Mouse (Mus musculus) right cerebral cortex, postnatal 25 days (tissue): ENCODE results near the gene Tecr.
"Not testable (repeated sequence)": the region's sequence is repeated elsewhere in the genome, so short reads cannot be mapped to it uniquely, and the experiment has no call there.

Source experiments
- DNase-seq: peaks from one replicate; pipeline ENCODE4 v3.0.0; 2022

Tecr gene

DNA sequence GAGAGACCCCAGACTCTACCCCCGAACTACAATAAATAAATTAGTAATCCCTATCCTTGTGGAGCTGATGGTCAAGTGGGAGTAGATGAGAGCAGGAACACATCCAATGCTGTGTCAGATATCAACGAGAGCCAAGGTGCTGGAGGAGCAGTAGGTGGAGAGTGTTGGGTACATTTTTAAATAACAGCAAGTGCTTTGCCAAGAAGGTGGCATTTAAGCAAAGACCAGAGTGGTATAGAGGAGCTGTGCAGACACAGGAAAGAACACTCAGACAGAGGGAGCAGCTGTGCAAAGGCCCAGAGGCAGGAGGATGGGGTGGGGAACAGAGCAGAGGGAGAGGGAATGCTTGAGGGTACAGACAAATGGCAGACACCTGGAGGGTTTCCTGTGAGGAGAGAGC, 9.3 kb upstream of the Tecr start:
- DNase-seq, result no peak

- no peak for DNase-seq
Measured at GRCm38 (mm10) chr8:83616625-83617024, 8.9 kb upstream of the Tecr start.

DNA sequence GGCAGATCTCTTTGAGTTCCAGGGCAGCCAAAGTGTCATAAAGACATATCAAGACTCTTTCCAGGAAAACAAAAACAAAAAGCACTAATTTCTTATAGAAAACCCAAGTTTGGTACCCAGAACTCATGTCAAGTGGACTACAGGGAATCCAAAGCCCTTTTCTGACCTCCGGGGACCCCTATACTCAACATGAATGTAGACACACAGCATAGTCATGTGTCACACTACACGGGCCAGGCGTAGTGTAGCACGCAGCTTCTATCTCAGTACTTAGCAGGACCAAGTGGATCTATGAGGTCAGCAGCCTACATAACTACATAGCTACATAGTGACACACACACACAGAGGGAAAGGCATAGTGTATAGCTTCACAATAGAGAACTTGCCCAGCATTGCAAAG, 5.9 kb upstream of the Tecr start:
- no peak for DNase-seq

DNA sequence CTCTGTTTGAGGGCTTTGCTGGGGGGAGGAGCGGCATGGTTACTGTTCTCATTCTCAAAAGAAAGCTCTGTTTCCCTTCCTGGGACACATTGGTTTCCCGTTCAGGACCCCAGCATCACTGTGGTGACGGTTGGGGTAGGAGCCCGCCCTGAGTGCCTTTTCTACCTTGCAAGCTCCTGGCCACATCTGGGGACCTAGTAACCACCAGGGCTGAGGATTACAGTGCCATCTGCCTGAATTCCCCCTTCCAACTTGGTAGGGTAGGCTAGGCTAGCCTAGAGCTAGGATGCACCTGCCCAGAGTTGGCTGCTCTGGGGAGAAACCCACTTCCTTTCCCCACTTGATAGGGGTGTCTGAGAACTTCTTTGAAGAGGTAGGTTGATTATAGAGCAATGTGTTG, 4.2 kb upstream of the Tecr start:
- DNase-seq, result no peak

DNA sequence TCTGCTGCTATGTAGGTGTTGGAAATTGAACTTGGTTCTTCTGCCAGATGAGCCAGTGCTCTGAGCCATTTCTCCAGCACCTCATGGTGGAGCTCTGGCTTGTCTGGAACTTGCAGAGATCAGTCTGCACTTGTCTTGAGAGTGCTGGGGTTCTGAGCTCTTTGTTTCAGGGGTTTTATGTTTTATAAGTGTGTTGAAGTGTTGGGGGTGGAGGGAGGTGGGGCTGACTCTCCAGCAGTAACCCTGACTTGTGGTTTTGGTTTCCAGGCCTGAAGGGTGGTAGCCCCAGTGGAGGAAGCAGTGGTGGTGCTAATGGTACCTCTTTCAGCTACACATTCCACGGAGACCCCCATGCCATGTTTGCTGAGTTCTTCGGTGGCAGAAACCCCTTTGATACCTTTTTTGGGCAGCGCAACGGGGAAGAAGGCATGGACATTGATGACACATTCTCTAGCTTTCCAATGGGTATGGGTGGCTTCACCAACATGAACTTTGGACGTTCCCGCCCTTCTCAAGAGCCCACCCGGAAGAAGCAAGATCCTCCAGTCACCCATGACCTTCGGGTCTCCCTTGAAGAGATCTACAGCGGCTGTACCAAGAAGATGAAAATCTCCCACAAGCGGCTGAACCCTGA, 1.9 kb upstream of the Tecr start:
- no peak for DNase-seq

- no peak for DNase-seq
Measured at GRCm38 (mm10) chr8:83609086-83609485, 1.3 kb upstream of the Tecr start.

DNA sequence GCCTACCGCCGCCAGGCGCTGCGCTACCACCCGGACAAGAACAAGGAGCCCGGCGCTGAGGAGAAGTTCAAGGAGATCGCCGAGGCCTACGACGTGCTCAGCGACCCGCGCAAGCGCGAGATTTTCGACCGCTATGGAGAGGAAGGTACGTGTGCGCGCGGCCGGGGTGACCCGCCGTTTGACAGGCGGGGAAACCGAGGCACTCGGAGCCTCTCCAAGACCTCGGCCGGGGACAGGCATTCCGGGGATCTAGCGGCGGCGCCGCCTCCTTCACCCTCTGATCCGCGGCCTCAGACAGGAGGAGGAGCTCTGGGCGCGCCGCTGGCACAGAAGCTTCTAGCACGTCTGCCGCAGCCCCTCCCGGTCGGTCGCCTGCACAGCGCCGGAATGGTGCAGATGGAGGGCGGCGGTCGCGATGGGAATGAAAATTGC, 643 bp upstream of the Tecr start:
- peak; percentile 85 for DNase-seq

DNA sequence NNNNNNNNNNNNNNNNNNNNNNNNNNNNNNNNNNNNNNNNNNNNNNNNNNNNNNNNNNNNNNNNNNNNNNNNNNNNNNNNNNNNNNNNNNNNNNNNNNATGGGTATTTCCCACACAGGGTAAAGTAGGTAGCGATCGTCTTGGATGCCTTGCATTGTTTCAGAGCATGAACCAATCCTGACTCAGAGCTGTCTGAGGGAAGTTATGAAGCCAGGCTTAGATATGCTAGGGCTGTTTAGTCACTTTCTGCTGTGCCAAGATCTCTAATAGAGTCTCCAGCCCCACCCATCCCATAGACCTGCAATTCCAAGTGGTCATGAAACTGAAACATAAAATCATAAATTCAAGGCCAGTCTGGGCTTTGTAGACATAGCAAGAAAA, 5.1 kb downstream of the Tecr start:
- DNase-seq, result no peak

DNA sequence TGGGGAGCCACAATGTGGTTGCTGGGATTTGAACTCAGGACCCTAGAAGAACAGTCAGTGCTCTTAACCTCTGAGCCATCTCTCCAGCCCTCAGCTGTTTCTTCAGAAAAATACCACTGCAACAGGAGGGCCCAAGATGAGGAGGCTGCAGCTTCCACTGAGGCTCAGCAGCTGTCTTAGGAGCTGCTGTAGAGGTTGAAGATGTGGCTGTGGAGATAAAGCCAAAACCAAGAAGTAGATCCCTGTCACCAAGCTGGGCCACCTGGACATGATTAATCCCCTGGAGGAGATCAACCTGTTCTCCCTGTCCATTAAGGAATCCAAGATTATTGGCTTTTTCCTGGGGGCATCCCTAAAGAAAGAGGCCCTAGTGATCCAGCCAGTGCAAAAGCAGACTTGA, 8.0 kb downstream of the Tecr start:
- DNase-seq, result no peak

DNA sequence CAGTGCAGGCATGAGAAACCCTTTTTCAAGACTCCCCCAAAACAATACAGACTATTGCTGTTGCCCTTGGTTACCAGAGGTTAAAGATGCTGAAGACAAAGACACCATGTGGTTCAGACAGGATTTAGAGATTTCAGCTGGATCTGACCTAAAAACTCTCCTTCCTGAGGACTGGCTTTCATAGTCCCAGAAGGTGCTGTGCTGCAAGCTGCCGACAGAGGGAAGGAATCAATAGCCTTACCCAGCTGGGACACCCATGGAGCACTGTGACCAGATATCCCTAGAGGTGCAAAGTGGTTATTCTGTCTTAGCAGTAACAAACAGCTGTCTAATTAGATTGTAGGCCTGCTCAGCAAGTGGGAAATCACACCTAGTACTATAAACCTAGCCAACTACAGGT, 9.6 kb downstream of the Tecr start:
- no peak for DNase-seq

- DNase-seq, result no peak
Measured at GRCm38 (mm10) chr8:83596369-83596768, 11.4 kb downstream of the Tecr start.

- not testable (repeated sequence) for DNase-seq
Measured at GRCm38 (mm10) chr8:83595050-83595345, 12.8 kb downstream of the Tecr start.

DNA sequence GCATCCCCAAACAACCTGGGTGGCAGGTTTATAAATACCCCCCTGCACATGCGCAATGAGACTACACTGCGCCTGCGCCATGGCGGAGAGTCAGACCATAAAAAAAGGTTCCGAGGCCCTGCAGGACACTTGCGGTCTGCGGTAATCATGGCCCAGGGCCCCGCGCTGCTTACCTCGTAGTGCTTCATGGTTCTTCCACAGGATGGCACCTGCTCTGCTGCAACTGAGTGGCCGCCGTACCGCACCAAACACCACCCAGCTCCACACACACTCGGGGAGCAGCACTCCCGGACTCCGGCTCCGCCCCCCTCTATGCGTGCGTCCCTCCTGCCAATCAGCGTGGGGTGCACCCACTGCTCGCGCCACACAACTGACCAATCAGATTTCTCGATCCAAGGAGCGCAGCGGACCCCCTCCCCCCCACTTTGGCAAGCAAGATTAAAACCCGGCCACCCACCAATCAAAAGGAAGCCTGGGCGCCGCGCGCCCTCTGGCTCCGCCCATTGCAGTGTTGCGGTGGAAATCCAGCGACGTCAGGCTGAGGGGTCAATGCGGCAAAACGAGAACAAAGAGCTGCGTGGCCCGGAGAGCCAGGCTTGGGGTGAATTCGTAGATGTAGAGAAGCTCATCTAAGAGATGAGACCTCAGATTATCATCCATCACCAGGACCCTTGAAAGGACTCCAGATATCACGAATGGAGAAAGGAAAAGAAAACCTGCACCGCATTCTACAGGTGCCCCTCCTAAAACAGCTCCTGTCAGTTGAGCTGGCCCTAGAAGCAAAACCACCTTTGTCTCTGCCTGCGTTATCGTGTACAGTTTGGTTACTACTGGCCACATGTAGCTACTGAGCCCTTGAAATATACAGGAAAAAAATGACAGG, 13.4 kb downstream of the Tecr start:
- DNase-seq, result peak; percentile 97

DNA sequence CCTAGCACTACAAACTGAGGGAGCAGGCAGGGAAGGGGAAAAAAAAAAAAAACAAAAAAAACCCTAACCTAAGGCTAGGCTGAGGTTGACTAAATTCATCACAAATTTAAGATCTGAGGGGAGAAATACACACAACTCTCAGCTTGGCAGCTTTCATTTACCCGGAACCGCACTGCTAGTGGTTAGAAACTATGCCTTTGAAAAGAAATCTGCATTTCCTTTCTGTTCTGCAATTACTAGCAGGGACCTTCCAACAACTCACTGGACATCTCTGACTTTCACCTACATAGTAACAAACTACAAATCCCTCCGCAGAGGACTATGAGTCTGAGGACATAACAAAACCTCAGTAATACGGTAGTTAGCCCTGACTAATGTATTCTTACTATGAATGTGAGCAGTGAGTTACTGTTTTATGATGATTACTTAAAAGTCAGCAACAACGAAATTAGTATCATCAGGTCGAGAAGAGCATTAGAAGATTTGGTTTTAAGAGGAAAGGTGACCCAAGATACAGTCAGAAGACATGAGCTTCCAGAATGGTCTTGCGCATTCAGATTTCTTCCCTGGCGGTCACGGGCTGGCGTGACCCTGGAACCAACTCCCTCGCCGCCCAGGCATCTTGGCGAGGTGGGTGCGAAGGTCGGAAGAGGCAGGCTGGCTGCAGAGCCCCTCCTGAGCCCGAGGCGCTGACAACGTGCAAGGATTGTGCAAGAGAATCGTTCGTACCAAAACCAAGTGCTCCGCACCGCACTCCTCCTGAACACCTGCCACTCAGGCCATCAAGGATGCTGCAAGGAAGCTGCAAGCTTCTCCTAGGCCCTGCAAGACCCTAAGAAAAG, 14.2 kb downstream of the Tecr start:
- no peak for DNase-seq

- DNase-seq, result no peak
Measured at GRCm38 (mm10) chr8:83592682-83593081, 15.1 kb downstream of the Tecr start.

DNA sequence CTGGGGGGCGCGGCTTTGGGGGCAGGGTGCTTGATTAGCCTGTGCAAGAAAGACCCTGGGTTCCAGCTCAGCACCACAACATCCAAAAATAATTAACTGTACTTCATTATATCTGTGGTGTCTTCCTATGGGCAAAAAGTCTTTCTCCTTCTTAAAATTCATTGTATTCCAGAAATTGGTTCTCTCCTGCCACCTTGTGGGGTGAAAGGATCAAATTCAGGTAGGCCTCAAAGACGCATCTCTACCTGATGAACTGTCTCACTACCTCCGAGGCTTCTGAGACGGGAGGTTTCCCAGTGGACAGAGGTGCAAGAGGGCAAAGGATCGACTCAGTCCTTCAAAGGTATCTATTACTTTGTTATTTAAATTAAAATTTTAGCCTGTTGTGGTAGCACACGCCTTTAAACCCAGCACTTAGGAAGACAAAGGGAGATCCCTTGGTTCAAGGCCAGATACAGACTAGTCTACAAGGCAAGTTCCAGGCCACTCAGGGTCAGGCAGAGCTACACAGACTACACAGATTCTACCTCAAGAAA, 17.2 kb downstream of the Tecr start:
- DNase-seq, result no peak

DNA sequence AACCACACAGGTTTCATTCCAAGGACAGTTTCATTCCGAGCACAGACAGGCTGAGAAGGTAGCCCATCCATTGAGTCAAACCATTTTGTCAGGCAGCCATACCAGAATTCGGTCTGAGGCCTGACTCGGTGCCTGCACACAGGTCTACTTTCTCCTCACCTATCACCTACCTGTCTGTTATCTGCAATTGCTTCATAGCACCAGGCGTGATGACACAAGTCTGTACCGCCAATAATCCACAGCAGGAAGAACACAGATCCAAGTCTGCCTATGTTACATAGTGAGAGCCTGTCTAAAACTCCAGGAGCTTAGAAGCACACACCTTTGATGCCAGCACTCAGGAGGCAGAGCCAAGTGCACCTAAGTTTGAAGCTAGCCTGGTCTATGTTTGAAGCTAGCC, 18.9 kb downstream of the Tecr start:
- DNase-seq, result no peak

DNA sequence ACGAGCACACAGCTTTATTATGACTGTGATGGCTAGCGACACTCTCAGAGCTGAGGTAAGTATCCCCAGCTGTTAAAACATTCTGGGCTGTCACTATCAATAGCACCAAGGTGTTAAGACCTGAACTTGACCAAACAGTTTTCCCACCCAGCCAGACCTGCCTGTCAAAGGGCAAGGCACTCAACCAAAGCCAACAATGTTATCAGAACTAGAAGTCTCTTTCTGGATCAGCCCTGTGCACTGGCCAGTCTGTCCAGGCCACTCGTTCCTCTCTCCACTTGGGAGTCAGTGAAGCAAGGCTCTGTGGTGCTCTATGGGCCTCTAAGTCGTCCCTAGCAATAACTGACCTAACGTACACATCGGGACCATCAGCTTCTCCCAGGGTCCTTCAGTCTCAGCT, 20.1 kb downstream of the Tecr start:
- no peak for DNase-seq

GRCm38 (mm10) chr8:83585333-83585732, 22.4 kb downstream of the Tecr start:
- no peak for DNase-seq

- DNase-seq, result no peak
Measured at GRCm38 (mm10) chr8:83584771-83585170, 23.0 kb downstream of the Tecr start.

DNA sequence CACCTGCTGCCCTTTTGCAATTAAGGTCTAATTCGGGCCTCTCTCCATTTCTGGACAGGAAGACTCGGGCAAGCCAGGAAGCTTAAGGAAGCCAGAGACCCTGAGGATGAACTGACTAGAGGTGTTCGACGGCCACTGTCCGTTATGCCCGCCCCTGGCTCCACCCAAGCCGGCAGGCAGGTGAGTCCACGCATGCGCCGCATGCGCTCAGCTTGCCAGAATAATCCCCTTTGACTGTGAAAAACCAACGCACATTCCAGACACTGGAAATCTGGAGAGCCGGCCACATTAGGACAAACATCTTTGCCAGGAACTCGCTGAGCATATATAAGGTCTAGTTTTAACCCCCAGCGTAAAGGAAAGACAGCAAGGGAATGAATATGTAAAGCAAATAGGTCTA, 24.5 kb downstream of the Tecr start:
- DNase-seq, result no peak

DNA sequence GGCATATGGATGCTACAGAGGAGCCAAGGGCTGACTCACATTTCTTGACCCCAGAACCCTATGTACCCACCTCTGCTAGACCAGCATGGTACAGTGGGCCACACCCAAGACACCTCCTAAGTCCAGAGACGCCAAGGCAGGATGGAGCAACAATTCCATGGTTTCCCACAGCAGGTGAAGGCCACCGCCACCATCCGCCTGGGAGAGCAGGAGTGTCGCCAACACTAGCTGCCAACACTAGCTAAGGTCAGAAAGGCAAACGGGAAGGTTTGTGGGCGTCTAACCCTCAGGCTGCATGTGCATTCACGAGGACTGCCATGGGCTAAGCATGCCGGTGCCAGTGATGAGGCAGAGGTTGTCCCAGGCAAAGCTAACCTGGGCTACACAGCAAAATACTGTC, 25.5 kb downstream of the Tecr start:
- no peak for DNase-seq

DNA sequence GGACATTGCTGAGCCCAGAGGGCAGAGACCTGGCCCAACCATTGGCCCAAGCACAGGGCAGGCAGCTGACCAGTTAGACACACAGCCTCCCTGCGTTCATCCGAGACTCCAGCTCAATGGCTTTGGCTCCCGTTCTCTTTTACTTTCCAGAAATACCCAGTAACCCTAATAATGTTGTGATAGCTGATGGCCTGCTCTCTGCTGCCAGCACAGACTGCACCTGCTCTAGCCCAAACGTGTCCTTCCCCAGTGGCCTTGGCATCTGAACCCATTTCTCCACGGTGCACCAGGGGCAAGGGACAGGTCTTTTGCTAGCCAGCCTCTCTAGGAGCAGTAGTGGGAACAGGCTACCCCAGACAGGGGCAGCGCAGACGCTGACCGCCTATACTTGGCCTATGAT, 26.9 kb downstream of the Tecr start:
- no peak for DNase-seq

DNA sequence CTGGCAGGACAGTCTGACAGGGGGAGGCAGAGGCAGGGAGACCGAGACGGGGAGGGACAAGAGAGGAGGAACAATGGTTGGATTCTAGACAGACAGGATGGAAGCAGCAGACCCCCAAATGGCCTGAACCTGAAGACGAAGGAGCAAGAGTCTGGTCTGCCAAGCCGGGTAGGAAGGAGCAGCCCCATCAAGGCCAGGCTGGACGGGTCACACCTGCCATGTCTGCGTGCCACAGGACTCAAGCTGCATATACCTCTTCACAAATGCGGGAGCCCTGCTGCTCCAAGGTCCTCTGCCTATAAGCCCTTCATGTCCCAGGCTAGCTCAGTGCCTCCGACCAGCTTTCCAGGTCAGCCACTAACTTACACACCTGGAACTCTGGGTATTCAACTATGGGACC, 28.1 kb downstream of the Tecr start:
- DNase-seq, result no peak
